Mouse (Mus musculus): ENCODE measurements around the gene Gm11639. TPM values are rescaled to one million over a fixed set of nuclear protein-coding genes. Genes with fewer than 3 reads are reported as not detected.
"Not testable (repeated sequence)": the region's sequence is repeated elsewhere in the genome, so short reads cannot be mapped to it uniquely, and the experiment has no call there.

Gene Gm11639
- polyA plus RNA-seq, 1 experiment from 2014 or later: 0.01 TPM

GRCm38 (mm10) chr11:105117814-105118213, 432.3 kb downstream of the Gm11639 start:
- 91% methylated on average over 7 of the region's 7 CpGs for WGBS
- no peak overlapping the region for H3K4me3 ChIP-seq (replicated peaks; ENCODE audit: low read depth, low read length)
- no peak for DNase-seq (ENCODE audit: low spot score)

GRCm38 (mm10) chr11:105120551-105121061, 435.1 kb downstream of the Gm11639 start:
- no peak for DNase-seq (ENCODE audit: low spot score)

More at GRCm38 (mm10) chr11:105117814-105118213, 432.3 kb downstream of the Gm11639 start:
- no peak for ATAC-seq (replicated peaks; ENCODE audit: low FRiP score, low read depth)
- no peak overlapping the region for H3K9ac ChIP-seq (ENCODE audit: low read depth, low read length)
- H3K4me1 ChIP-seq (replicated peaks; ENCODE audit: insufficient read depth, low read length): no peaks in the 10 kb centered on the region
- no peak for TF ChIP-seq CTCF (IDR thresholded peaks at IDR 0.05; ENCODE audit: low read depth)
- no peak overlapping the region for H3K27ac ChIP-seq
- no peaks in the 10 kb centered on the region for H3K27me3 ChIP-seq (ENCODE audit: insufficient read depth, low read length)
- H3K4me2 ChIP-seq (ENCODE audit: low read length): no peak overlapping the region
- no peaks in the 10 kb centered on the region for H3K36me3 ChIP-seq (ENCODE audit: insufficient read depth, low read length)
- H3K9me3 ChIP-seq (replicated peaks; ENCODE audit: low read length): no peaks in the 10 kb centered on the region

GRCm38 (mm10) chr11:105121792-105122191, 436.3 kb downstream of the Gm11639 start:
- not testable (repeated sequence) for H3K9ac ChIP-seq (ENCODE audit: low read depth, low read length); DNase-seq (ENCODE audit: low spot score); H3K27me3 ChIP-seq (ENCODE audit: insufficient read depth, low read length); H3K4me3 ChIP-seq (replicated peaks; ENCODE audit: low read depth, low read length); ATAC-seq (replicated peaks; ENCODE audit: low FRiP score, low read depth); H3K9me3 ChIP-seq (replicated peaks; ENCODE audit: low read length); H3K4me2 ChIP-seq (ENCODE audit: low read length); H3K4me1 ChIP-seq (replicated peaks; ENCODE audit: insufficient read depth, low read length); H3K36me3 ChIP-seq (ENCODE audit: insufficient read depth, low read length); H3K27ac ChIP-seq
- peak; percentile 13; the same call in 1 of the 2 replicates for TF ChIP-seq CTCF (IDR thresholded peaks at IDR 0.05; ENCODE audit: low read depth)
- 71% methylated on average over 5 of the region's 5 CpGs for WGBS

More at GRCm38 (mm10) chr11:105120551-105121061, 435.1 kb downstream of the Gm11639 start:
- Histone ChIP-seq H3K4me2 (ENCODE audit: low read length) (no peak overlapping the region), H3K9ac (ENCODE audit: low read depth, low read length) (no peak overlapping the region), H3K27me3 (ENCODE audit: insufficient read depth, low read length) (no peaks in the 10 kb centered on the region), H3K36me3 (ENCODE audit: insufficient read depth, low read length) (no peaks in the 10 kb centered on the region), H3K27ac (no peak overlapping the region), H3K4me3 (replicated peaks; ENCODE audit: low read depth, low read length) (no peak overlapping the region), H3K9me3 (replicated peaks; ENCODE audit: low read length) (no peaks in the 10 kb centered on the region), H3K4me1 (replicated peaks; ENCODE audit: insufficient read depth, low read length) (no peaks in the 10 kb centered on the region)
- no peak for TF ChIP-seq CTCF (IDR thresholded peaks at IDR 0.05; ENCODE audit: low read depth)
- WGBS: 26% methylated on average over 4 of the region's 4 CpGs
- no peak for ATAC-seq (replicated peaks; ENCODE audit: low FRiP score, low read depth)

GRCm38 (mm10) chr11:105123986-105124385, 438.5 kb downstream of the Gm11639 start:
- TF ChIP-seq CTCF (IDR thresholded peaks at IDR 0.05; ENCODE audit: low read depth): peak; percentile 92
- H3K4me2 ChIP-seq (ENCODE audit: low read length): no peak overlapping the region
- H3K9me3 ChIP-seq (replicated peaks; ENCODE audit: low read length): no peaks in the 10 kb centered on the region
- 0 out of 2 replicates have a peak, but pooled peaks cover 5% of the 10 kb centered on the region for H3K36me3 ChIP-seq (ENCODE audit: insufficient read depth, low read length)
- no peak overlapping the region for H3K4me3 ChIP-seq (replicated peaks; ENCODE audit: low read depth, low read length)
- DNase-seq (ENCODE audit: low spot score) (peak; percentile 94), ATAC-seq (replicated peaks; ENCODE audit: low FRiP score, low read depth) (peak; percentile 65)
- H3K27me3 ChIP-seq (ENCODE audit: insufficient read depth, low read length): no peaks in the 10 kb centered on the region
- no peak overlapping the region for H3K9ac ChIP-seq (ENCODE audit: low read depth, low read length)
- H3K4me1 ChIP-seq (replicated peaks; ENCODE audit: insufficient read depth, low read length): peaks cover 8% of the 10 kb centered on the region; the same call in 1 of the 2 replicates
- no peak overlapping the region for H3K27ac ChIP-seq
- 2% methylated on average over 9 of the region's 9 CpGs for WGBS

- H3K36me3 ChIP-seq (ENCODE audit: insufficient read depth, low read length): peaks cover 14% of the 10 kb centered on the region
- ATAC-seq (replicated peaks; ENCODE audit: low FRiP score, low read depth): peak; percentile 87
- H3K4me3 ChIP-seq (replicated peaks; ENCODE audit: low read depth, low read length): peak within 1 kb of the TSS; percentile 78
- H3K4me2 ChIP-seq (ENCODE audit: low read length): peak within 1 kb of the TSS; percentile 83
- H3K27ac ChIP-seq: peak within 1 kb of the TSS; percentile 15; the same call in 1 of the 2 replicates
- WGBS: 2% methylated on average over 36 of the region's 38 CpGs
- peak; percentile 90 for DNase-seq (ENCODE audit: low spot score)
- peaks cover 8% of the 10 kb centered on the region; the same call in 1 of the 2 replicates for H3K4me1 ChIP-seq (replicated peaks; ENCODE audit: insufficient read depth, low read length)
- peak within 1 kb of the TSS; percentile 65 for H3K9ac ChIP-seq (ENCODE audit: low read depth, low read length)
- H3K9me3 ChIP-seq (replicated peaks; ENCODE audit: low read length): no peaks in the 10 kb centered on the region
- peak; percentile 82 for TF ChIP-seq CTCF (IDR thresholded peaks at IDR 0.05; ENCODE audit: low read depth)
- no peaks in the 10 kb centered on the region for H3K27me3 ChIP-seq (ENCODE audit: insufficient read depth, low read length)
Observed at GRCm38 (mm10) chr11:105125735-105126519, 440.4 kb downstream of the Gm11639 start, which contains the start of gene Mettl2. TSS of gene Mettl2 (plus strand) at chr11:105126425.

GRCm38 (mm10) chr11:105126520-105127029, 441.1 kb downstream of the Gm11639 start:
- peak overlapping the region; percentile 65 for H3K9ac ChIP-seq (ENCODE audit: low read depth, low read length)
- peaks cover 14% of the 10 kb centered on the region for H3K36me3 ChIP-seq (ENCODE audit: insufficient read depth, low read length)
- no peaks in the 10 kb centered on the region for H3K9me3 ChIP-seq (replicated peaks; ENCODE audit: low read length)
- peaks cover 8% of the 10 kb centered on the region; the same call in 1 of the 2 replicates for H3K4me1 ChIP-seq (replicated peaks; ENCODE audit: insufficient read depth, low read length)
- TF ChIP-seq CTCF (IDR thresholded peaks at IDR 0.05; ENCODE audit: low read depth): no peak
- ATAC-seq (replicated peaks; ENCODE audit: low FRiP score, low read depth) (0 out of 2 replicates have a peak, but pooled peaks have one; percentile 2), DNase-seq (ENCODE audit: low spot score) (no peak)
- under 1% methylated on average over 48 of the region's 49 CpGs for WGBS
- peak overlapping the region; percentile 78 for H3K4me3 ChIP-seq (replicated peaks; ENCODE audit: low read depth, low read length)
- no peak overlapping the region for H3K27ac ChIP-seq
- H3K27me3 ChIP-seq (ENCODE audit: insufficient read depth, low read length): no peaks in the 10 kb centered on the region
- H3K4me2 ChIP-seq (ENCODE audit: low read length): peak overlapping the region; percentile 83
